Mouse (Mus musculus) bone marrow macrophage, adult 2 months (primary cell): ENCODE results near the gene Egfl8. TPM values are rescaled to one million over a fixed set of nuclear protein-coding genes. Genes with fewer than 3 reads are reported as not detected.

Experiments
- H3K27ac ChIP-seq: 2 replicates; pipeline ENCODE4 v1.5.1; 2012; ENCODE audit warnings: low read depth, low read length; ENCODE audit not compliant: insufficient read depth
- H3K4me1 ChIP-seq: 2 replicates; pipeline ENCODE4 v1.6.1; 2012; ENCODE audit warnings: low read length; ENCODE audit not compliant: control insufficient read depth, insufficient read depth
- H3K4me3 ChIP-seq: 2 replicates; pipeline ENCODE4 v1.5.1; 2012; ENCODE audit warnings: mild to moderate bottlenecking, low read length, moderate library complexity; ENCODE audit not compliant: insufficient read depth
- CTCF ChIP-seq: IDR thresholded peaks from 2 replicates; pipeline ENCODE4 v1.5.1; 2012; ENCODE audit warnings: low read depth, mild to moderate bottlenecking, low read length, moderate library complexity
- POLR2A ChIP-seq: IDR thresholded peaks from 2 replicates; pipeline ENCODE4 v1.6.1; 2012; ENCODE audit warnings: mild to moderate bottlenecking, low read depth, low read length, borderline replicate concordance
- polyA plus RNA-seq: library from polyadenylated mRNA; stranded (reverse); fragments of >200 nt; gene quantifications from 2 replicates; pipeline ENCODE4 v1.2.4, GENCODE M21; 2012; ENCODE audit not compliant: missing spikeins, insufficient read depth, insufficient read length

Gene Egfl8
- polyA plus RNA-seq, 1 experiment, result 4.9 TPM

DNA sequence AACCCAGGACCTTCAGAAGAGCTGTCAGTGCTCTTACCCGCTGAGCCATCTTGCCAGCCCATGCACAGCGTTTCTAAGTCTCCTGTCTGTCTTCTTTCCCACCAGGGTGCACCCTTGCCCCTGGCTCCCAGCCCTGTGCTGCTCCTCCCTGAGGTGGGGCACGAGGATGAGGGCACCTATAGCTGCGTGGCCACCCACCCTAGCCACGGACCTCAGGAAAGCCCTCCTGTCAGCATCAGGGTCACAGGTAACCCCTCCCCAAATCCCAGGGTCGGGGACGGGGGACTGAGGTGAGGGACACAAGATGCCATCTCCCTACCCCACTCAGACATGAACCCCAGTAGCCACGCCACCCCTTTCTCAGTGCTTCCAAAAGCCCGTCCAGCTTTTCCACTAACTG lies 15.9 kb downstream of the Egfl8 start:
- H3K4me3 ChIP-seq, result no peak overlapping the region

DNA sequence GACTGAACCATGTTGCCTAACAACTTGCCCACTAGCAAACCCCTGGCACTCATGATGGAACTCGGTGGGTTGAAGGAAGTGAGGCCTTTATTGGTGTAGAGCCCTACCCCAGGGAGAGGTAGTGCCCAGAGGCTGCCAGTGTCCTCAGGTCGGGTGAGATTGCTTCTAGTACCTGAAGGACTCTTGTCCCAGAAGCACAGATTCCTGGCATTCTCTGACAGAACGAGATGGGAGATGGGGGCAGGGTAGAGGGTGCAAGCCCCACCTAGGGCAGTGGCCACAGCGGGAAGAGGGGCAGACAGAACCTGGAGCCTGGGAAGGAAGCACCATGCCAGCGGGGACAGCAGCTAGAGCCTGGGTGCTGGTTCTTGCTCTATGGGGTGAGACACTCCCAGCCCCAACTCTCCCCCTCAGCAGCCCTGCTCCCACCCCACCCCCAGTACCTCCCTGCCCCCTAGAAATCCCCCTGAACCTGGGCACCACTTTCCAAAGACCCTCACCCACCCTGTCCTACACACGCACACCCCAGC lies 18.1 kb downstream of the Egfl8 start, which contains the start of gene Ager:
TSS of gene Ager (plus strand) at position 297 of the 530 bp plus-strand sequence.
- TF ChIP-seq POLR2A (no peak), CTCF (no peak)
- H3K4me1 ChIP-seq, result peaks cover 1% of the 10 kb centered on the region; the same call in 1 of the 2 replicates
- no peak within 1 kb of the TSS for H3K4me3 ChIP-seq
- no peak within 1 kb of the TSS for H3K27ac ChIP-seq

More for the DNA sequence above, 15.9 kb downstream of the Egfl8 start:
- Histone ChIP-seq H3K27ac (no peak overlapping the region), H3K4me1 (peaks cover 5% of the 10 kb centered on the region; the same call in 1 of the 2 replicates)
- TF ChIP-seq POLR2A (no peak), CTCF (no peak)

DNA sequence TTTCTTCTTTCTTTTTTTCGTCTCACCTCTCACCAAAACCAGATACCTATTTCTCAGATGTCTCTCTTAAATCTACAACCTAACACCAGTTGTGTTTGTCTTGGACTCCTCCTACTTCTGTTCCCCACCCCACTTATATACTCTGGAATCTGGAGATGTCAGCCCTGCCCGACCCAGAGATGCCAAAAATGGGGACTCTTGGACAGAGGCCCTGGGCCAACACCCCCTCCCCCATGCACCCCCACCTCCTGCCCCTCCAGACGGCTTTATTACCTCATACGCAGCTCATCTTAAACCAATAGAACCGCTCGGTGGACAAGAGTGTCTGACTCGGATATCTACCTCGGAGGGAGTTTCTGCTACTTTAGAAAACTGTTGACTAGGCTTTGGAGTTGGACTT lies 19.7 kb downstream of the Egfl8 start:
- Histone ChIP-seq H3K4me1 (peaks cover 2% of the 10 kb centered on the region), H3K4me3 (no peak overlapping the region), H3K27ac (no peak overlapping the region)
- no peak for TF ChIP-seq POLR2A
- no peak for TF ChIP-seq CTCF

DNA sequence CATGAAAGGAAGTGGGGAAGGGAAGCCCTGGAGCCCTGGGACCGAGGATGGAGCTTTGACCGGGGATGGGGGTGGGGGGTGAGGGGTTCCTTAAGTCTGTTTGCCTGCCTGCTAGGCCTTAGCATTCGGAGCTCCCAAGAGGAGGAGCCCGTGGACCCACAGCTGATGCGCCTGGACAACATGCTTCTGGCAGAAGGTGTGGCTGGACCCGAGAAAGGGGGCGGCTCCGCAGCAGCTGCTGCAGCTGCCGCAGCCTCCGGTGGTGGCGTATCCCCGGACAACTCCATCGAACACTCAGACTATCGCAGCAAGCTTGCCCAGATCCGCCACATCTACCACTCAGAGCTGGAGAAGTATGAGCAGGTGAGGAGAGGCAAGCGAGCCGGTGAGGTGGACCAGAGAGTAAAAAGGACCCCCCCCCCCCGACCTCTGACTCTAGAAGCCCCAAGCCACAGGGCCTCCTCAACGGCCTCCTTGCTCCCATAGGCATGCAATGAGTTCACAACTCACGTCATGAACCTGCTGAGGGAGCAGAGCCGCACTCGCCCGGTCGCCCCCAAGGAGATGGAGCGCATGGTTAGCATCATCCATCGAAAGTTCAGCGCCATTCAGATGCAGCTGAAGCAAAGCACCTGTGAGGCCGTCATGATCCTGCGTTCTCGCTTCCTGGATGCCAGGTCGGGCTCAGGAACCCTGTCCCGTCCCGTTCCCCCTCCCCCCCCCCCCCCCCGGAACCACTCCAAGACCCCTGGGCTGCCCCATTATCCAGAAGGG lies 21.8 kb downstream of the Egfl8 start:
- Histone ChIP-seq H3K27ac (no peak overlapping the region), H3K4me1 (peaks cover 9% of the 10 kb centered on the region), H3K4me3 (peak overlapping the region; percentile 68)
- no peak for TF ChIP-seq CTCF
- TF ChIP-seq POLR2A, result no peak

DNA sequence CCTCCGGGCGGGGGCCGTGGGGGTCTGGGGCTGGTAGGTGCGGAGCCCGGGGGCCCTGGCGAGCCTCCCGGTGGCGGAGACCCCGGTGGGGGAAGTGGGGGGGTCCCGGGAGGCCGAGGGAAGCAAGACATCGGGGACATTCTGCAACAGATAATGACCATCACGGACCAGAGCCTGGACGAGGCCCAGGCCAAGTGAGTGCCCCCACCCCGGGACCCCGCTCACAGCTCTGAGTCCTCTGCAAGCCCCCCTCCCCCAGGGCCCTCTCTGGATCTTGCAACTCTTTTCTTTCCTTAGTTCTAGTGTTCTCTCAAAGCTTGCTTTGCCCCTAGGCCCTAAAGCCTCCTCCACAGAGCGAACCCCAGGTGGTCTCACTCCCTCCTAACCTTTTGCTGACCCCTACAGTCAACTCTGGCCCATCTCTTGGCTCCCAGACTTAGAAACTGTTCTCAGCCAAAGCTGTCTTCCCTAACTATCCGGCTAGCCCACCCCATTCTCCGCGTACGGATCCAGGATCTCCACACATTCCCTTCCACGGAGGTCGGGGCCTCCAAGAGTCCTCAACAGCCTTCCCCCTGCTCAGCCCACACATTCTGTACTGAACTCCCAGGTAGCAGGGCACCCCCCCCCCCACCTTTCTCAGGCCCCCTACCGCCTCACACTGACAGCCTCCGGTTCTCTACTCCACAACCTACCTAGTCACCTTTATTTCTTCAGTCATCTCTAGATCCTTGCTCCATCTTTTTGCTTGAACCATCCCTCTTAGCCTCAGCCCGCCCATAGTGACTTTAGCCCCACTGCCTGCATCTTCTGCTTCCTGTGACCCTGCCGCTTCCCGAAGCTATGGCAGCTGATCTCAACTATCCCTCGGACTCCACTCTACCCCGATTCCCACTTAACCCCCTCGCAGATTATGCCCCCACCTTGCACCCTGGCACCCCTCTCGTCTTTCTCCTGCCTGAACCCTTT lies 22.9 kb downstream of the Egfl8 start:
- TF ChIP-seq CTCF (no peak), POLR2A (no peak)
- peaks cover 13% of the 10 kb centered on the region for H3K4me1 ChIP-seq

DNA sequence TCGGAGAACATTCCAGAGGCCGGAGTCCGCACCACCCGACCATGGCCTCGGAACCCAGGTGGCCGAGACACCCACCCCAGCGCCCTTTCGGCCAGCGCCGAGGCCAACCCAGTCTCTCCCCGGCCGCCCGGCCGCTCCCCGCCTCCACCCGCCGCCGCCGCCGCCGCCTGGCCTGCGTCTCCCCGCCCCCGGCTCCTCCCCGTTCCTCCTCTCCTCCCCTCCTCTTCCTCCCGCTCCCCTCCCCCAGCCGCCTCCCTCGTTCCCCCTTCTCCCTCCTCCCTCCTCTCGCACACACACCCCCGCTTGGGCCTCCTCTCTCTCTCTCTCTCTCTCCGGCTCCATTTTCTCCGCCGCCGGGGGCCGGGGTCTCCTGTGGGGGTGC lies 23.8 kb downstream of the Egfl8 start:
- Histone ChIP-seq H3K4me1 (peaks cover 13% of the 10 kb centered on the region), H3K4me3 (peak overlapping the region; percentile 68), H3K27ac (peak overlapping the region; percentile 95)
- TF ChIP-seq POLR2A (no peak), CTCF (no peak)

More for the DNA sequence above, 22.9 kb downstream of the Egfl8 start:
- peak overlapping the region; percentile 69 for H3K27ac ChIP-seq
- H3K4me3 ChIP-seq, result peak overlapping the region; percentile 68

DNA sequence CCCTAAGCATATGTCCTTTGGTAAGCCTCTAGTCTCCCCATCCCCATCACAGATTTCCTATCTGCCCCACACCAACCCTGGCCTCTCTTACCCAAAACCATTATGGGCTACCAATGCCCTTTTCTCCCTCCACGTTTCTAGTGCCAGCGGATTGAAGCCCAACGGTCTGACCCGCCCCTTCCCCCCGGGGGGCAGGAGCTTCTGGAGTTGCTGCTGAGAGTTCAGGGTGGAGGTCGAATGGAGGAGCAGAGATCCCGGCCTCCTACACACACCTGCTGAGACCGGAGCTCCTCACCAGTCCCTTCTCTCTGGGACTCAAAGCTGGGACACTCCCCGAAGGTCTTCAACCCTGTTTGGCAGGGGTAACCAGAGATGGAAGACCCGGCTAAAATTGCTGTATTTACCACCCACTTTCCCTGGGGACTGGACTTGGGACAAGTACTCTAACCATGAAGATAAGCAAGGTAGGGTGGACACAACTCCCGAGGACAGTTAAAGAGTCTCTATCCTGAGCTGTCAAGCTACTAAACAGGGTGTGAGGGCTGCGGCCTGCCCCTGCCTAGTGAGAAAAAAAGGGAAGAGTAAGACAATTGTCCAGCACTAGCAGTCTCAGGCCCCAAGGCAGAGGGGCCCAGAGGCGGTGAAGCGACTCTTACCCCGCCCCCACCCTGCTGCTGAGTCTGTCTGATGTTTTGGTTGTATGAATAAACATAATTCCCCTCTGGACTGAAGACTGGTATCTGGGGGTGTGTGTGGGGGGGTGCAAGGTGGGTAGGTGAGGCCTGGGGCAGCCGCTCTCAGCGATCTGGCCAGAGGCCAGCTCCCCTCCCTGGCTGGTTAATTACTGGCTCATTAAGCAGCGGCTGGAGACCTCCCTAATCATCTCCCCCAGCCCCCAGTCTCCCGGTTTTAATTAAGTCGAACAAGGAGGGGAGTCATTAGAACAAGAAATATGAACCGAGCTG lies 24.5 kb downstream of the Egfl8 start, which contains the start of gene Pbx2:
TSS of gene Pbx2 (plus strand) at position 238 of the 965 bp plus-strand sequence.
- peak within 1 kb of the TSS; percentile 68 for H3K4me3 ChIP-seq
- H3K27ac ChIP-seq, result peak within 1 kb of the TSS; percentile 95
- TF ChIP-seq POLR2A (no peak), CTCF (no peak)
- H3K4me1 ChIP-seq, result peaks cover 17% of the 10 kb centered on the region

DNA sequence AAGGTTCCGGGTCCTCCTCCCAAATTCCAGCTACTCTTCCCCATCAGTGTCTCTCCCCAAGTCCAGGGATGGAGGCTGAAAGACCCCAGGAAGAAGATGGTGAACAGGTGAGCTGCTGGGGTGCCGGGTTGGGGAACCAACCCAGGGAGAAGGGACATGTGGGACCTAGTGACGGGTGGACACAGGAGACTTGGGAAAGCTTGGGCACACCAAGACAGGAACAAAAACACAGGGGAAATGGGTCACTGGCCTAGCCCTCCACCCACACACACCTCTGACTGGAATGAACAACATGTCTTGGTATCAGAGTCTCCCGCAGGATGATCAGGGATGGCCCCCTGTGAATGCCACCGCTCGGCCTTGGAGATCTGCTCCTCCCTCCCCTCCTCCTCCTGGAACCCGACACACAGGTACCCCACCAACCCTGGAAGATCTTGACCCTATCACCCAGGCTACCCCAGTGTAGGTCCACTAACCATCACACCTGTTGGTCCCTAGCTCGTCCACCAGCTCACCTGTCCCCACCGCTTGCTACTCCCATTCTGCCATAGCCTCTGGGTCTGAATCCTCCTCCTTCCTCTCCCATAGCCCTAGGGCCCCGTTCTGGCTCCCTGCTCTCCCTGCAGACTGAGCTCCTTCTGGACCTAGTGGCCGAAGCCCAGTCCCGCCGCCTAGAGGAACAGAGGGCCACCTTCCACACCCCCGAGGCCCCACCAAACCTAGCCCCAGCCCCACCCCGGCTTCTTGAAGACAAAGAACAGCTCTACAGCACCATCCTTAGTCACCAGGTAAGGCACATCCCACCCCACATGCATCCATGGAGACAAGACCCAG lies 25.4 kb downstream of the Egfl8 start:
- H3K4me3 ChIP-seq, result peak overlapping the region; percentile 60
- H3K27ac ChIP-seq, result peak overlapping the region; percentile 95
- peaks cover 17% of the 10 kb centered on the region for H3K4me1 ChIP-seq
- no peak for TF ChIP-seq CTCF
- no peak for TF ChIP-seq POLR2A
